Mouse (Mus musculus) cerebellum, adult 2 months (tissue): ENCODE data around the gene Catsper2. TPM values are rescaled to one million over a fixed set of nuclear protein-coding genes. Genes with fewer than 3 reads are reported as not detected.

Experiments
- DNase-seq, 2 experiments: peaks; one replicate each; pipeline ENCODE4 v3.0.0; 2021
- H3K27ac ChIP-seq: fragments of 200-500 bp; 2 replicates; pipeline ENCODE4 v1.5.1; 2012; ENCODE audit warnings: low read length, control low read depth, inconsistent platforms; ENCODE audit not compliant: insufficient read depth
- H3K27me3 ChIP-seq: fragments of 200-500 bp; 2 replicates; pipeline ENCODE4 v1.6.1; 2012; ENCODE audit warnings: inconsistent platforms, mild to moderate bottlenecking, low read length, moderate library complexity; ENCODE audit not compliant: control insufficient read depth, insufficient read depth
- H3K4me1 ChIP-seq: fragments of 200-500 bp; 2 replicates; pipeline ENCODE4 v1.6.1; 2011; ENCODE audit warnings: low read length; ENCODE audit not compliant: control insufficient read depth, insufficient read depth
- H3K4me3 ChIP-seq: fragments of 200-500 bp; replicated peaks from 2 replicates; pipeline ENCODE3; 2011; ENCODE audit warnings: mild to moderate bottlenecking, low read depth, low read length, control low read depth; ENCODE audit not compliant: insufficient read depth
- CTCF ChIP-seq: fragments of 200-500 bp; IDR thresholded peaks from 2 replicates; pipeline ENCODE4 v1.5.1; 2011; ENCODE audit warnings: low read depth, mild to moderate bottlenecking, control low read depth, low read length, moderate library complexity, borderline replicate concordance; ENCODE audit not compliant: insufficient read depth
- POLR2A ChIP-seq: fragments of 200-500 bp; IDR thresholded peaks from 2 replicates; pipeline ENCODE4 v1.6.1; 2011; ENCODE audit warnings: low read length, control low read depth, borderline replicate concordance; ENCODE audit not compliant: insufficient read depth
- WGBS: fragments of 180-500 bp; shearing (Covaris S2); methylation state at CpG from one replicate; pipeline ENCODE4 v1.1.7; 2018; 5-methylcytosine and 5-hydroxymethylcytosine counted together
- polyA plus RNA-seq: library from polyadenylated mRNA; depleted of rRNA; stranded (reverse); fragments of >200 nt; gene quantifications from 2 replicates; pipeline ENCODE4 v1.2.3, GENCODE M21; 2012

Gene Catsper2
- polyA plus RNA-seq, 1 experiment, result 7.4 TPM

DNA sequence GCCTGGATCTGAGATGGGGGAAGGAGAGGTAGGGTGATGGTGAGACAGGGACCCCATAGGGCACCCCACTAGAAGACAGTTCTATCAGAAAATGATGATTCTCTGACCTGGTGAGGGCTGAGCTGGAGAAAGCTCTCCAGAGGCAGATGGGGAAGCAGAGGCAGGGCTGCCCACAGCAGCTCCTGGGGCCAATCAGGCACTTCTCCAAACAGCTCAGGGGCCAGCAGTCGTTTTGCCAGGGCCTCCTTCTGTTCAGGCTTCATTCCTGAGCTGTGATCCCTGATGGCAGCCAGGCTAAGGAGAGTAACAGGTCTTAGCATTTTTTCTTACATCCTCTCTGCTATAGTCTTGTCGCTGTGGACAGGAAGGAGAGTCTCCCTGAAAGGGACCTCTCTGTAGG, 38.8 kb downstream of the Catsper2 start:
- DNase-seq, result no peak

DNA sequence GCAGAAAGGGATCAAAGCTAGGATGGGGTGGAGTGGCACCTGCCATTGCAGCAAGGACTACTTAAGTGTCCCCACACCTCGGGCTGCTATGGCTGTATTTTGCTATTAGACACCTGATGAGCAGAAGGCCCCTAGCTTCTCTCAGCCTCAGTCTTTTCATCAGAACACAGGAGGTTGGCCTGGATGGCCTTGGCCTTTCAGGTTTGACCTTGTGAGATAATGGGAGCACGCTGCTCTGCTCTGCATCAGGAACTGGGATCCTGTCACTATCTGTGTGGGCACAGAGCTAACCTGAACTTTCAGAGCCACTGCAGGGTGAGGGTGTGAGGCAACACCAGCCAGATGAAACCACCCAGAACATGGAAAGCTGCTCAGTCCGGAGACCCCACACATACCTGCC, 41.3 kb downstream of the Catsper2 start:
- DNase-seq, result no peak
- 77% methylated on average over 3 of the region's 3 CpGs for WGBS
- peaks cover 13% of the 10 kb centered on the region for H3K4me1 ChIP-seq
- TF ChIP-seq CTCF (no peak), POLR2A (no peak)
- H3K27ac ChIP-seq, result no peak overlapping the region
- H3K27me3 ChIP-seq, result no peaks in the 10 kb centered on the region
- no peak overlapping the region for H3K4me3 ChIP-seq

More for the DNA sequence above, 38.8 kb downstream of the Catsper2 start:
- TF ChIP-seq POLR2A (no peak), CTCF (no peak)
- WGBS, result 44% methylated on average over 2 of the region's 2 CpGs
- Histone ChIP-seq H3K4me3 (no peak overlapping the region), H3K27ac (no peak overlapping the region), H3K4me1 (0 out of 2 replicates have a peak, but pooled peaks cover 5% of the 10 kb centered on the region), H3K27me3 (no peaks in the 10 kb centered on the region)

DNA sequence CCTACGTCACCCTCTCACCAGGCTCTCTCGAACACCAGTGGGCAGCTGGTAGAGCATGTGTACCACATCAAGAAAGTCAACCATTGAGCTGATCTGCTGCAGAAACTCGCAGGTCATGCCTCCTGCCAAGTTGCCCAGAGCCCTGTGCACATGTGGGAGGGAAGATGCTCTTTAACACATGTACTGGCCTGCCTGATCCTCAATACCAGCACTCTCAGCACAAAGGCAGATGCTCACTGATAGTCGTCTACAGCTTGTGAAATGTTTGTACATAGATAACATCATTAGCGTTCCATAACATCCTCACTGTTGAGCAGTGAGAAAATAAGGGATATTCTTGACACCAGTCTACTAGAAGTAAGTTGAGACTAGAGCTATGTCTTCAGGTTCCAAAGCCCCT, 42.7 kb downstream of the Catsper2 start:
- TF ChIP-seq POLR2A (no peak), CTCF (no peak)
- Histone ChIP-seq H3K4me1 (peaks cover 8% of the 10 kb centered on the region), H3K4me3 (no peak overlapping the region), H3K27ac (no peak overlapping the region), H3K27me3 (no peaks in the 10 kb centered on the region)
- WGBS, result 89% methylated on average over 5 of the region's 5 CpGs
- DNase-seq, result no peak

DNA sequence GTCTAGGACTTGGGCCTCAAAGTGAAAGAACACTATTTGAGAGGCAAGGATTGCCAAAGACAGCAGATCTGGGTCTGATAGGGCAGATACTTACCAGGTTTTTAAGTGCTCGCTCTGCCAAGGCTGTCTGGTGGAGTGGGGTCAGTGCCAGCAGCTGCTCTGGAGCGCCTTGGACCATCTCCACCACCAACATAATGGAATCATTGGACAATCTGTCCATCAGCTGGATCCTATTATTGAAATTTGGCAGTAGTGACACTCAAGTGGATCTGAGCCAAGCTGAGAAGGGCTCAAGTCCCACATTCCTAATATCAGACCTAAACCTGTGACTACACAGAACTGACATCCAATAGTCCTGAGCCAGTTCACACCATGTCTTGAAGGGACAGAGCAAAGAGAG, 44.8 kb downstream of the Catsper2 start:
- peak in 1 of 2 experiments; percentile 52 for DNase-seq
- TF ChIP-seq POLR2A, result no peak
- no peak for TF ChIP-seq CTCF
- Histone ChIP-seq H3K4me3 (no peak overlapping the region), H3K27me3 (no peaks in the 10 kb centered on the region), H3K4me1 (peaks cover 8% of the 10 kb centered on the region), H3K27ac (no peak overlapping the region)
- WGBS, result 16% methylated on average over 2 of the region's 2 CpGs

- 36% methylated on average over 3 of the region's 3 CpGs for WGBS
Measured at GRCm38 (mm10) chr2:121363656-121364055, 49.9 kb downstream of the Catsper2 start.

GRCm38 (mm10) chr2:121359461-121359860, 54.1 kb downstream of the Catsper2 start:
- H3K27ac ChIP-seq, result no peak overlapping the region
- 10% methylated on average over 4 of the region's 4 CpGs for WGBS
- peaks cover 16% of the 10 kb centered on the region for H3K4me1 ChIP-seq
- H3K27me3 ChIP-seq, result no peaks in the 10 kb centered on the region
- peak; percentile 32 to 33 for DNase-seq
- H3K4me3 ChIP-seq, result peak overlapping the region; percentile 74
- TF ChIP-seq POLR2A (no peak), CTCF (no peak)

More at GRCm38 (mm10) chr2:121363656-121364055, 49.9 kb downstream of the Catsper2 start:
- TF ChIP-seq POLR2A (no peak), CTCF (no peak)
- Histone ChIP-seq H3K4me3 (no peak overlapping the region), H3K27me3 (no peaks in the 10 kb centered on the region), H3K27ac (no peak overlapping the region), H3K4me1 (peaks cover 16% of the 10 kb centered on the region)
- DNase-seq, result no peak

DNA sequence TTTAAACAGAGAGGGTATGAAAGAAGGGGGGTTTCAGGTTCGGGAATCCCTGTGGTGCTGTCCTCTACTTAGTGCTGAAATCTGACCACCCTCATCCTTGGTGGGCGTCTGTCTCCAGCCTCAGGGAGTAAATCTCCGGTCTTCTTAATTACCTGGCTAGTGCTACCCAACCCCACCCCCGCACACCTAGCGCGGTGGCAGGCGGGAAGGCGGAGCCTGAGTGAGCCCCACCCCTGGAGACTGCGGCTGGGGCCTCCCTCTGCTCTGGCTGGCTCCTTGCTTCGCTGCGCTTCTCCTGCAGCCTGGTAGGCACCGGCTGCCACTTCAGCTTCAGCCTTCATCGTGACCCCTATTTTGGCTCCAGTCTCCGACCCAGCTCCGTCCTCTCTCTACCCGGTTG, 55.2 kb downstream of the Catsper2 start:
- Histone ChIP-seq H3K27me3 (no peaks in the 10 kb centered on the region), H3K4me3 (peak overlapping the region; percentile 74), H3K27ac (peak overlapping the region; percentile 81), H3K4me1 (peaks cover 21% of the 10 kb centered on the region)
- TF ChIP-seq CTCF, result no peak
- TF ChIP-seq POLR2A, result peak; percentile 98
- peak; percentile 94 to 95 for DNase-seq
- WGBS, result under 1% methylated on average over 16 of the region's 16 CpGs

DNA sequence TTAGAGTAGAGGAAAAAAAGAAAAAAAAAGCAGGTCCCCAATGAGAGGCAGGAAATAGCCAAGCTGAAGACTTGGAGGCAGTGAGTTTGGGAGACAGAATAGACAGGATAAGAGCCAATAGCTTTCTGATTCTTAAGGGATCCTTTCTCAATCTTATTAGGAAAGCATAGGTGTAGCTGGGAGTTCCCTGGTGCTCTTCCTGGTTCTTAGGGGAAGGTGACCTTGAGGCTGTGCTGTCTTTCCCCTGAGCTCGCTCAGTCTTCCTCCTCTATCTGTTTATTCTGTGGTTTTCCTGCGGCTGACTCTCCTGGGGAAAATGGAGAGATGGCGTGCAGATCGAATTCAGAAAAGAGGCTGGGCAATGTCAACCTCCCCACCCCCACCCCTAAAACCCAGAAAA, 55.6 kb downstream of the Catsper2 start:
- peaks cover 24% of the 10 kb centered on the region for H3K4me1 ChIP-seq
- no peak for DNase-seq
- no peaks in the 10 kb centered on the region for H3K27me3 ChIP-seq
- WGBS, result 8% methylated on average over 4 of the region's 4 CpGs
- peak overlapping the region; percentile 74 for H3K4me3 ChIP-seq
- TF ChIP-seq POLR2A (no peak), CTCF (no peak)
- H3K27ac ChIP-seq, result peak overlapping the region; percentile 79

GRCm38 (mm10) chr2:121357494-121357893, 56.1 kb downstream of the Catsper2 start, which contains the start of gene Ckmt1:
Gene Ckmt1 (plus strand): TSS chr2:121357714.
- DNase-seq, result peak in 1 of 2 experiments; percentile 13
- peaks cover 24% of the 10 kb centered on the region for H3K4me1 ChIP-seq
- H3K27ac ChIP-seq, result peak within 1 kb of the TSS; percentile 81
- TF ChIP-seq POLR2A, result no peak
- TF ChIP-seq CTCF, result no peak
- H3K27me3 ChIP-seq, result no peaks in the 10 kb centered on the region
- peak within 1 kb of the TSS; percentile 74 for H3K4me3 ChIP-seq
- WGBS, result 71% methylated on average over 5 of the region's 5 CpGs
